Mouse (Mus musculus): ENCODE data around the gene Gm10065. TPM values are rescaled to one million over a fixed set of nuclear protein-coding genes. Genes with fewer than 3 reads are reported as not detected.
"Not testable (repeated sequence)": the region's sequence is repeated elsewhere in the genome, so short reads cannot be mapped to it uniquely, and the experiment has no call there.

Gene Gm10065
- not detected in 2 replicates for polyA plus RNA-seq (2015; fragmentation: Nextera tagmentation; extraction: Ambion mirVana)

- H3K4me2 ChIP-seq, result peak within 1 kb of the TSS; percentile 71
- ATAC-seq (replicated peaks; ENCODE audit: low FRiP score), result peak; percentile 93
- not testable (repeated sequence) for H3K27me3 ChIP-seq; H3K4me1 ChIP-seq; H3K36me3 ChIP-seq; H3K9me3 ChIP-seq (replicated peaks)
- H3K4me3 ChIP-seq (replicated peaks), result peak within 1 kb of the TSS; percentile 63
- peak within 1 kb of the TSS; percentile 52 for H3K9ac ChIP-seq
- H3K27ac ChIP-seq, result peak within 1 kb of the TSS; percentile 86
- WGBS, result 2% methylated on average over 31 of the region's 31 CpGs
These were observed at the start of gene Gm10065, which contains the start of gene Zkscan4 for GRCm38 (mm10) chr13:21478759-21479670. Gene Gm10065, minus strand, starts transcription at chr13:21479441. Gene Zkscan4, plus strand, starts transcription at chr13:21478907.

DNA sequence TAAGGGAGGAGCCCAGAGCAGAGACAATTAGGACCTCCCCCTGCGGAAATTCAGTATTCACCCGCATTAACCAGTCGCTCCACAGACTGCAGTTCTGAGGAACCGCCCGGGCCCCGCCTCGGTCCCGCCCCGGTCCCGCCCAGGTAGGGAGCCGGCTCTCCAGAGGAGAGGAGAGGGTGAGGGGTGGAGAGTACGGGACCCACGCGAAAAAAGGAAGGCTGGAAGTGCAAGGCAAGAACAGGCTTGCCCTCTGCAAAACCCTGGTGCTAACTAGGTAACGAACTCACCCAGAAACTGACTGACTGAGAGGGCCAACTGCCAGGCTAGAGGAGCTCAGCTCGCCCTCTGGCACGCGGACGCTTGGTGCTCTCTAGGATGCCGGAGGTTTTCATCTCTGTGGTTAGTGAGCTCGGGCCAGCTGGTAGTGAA, 27.0 kb upstream of the Gm10065 start:
- H3K9ac ChIP-seq, result peak overlapping the region; percentile 52
- no peaks in the 10 kb centered on the region for H3K27me3 ChIP-seq
- H3K27ac ChIP-seq, result peak overlapping the region; percentile 88
- ATAC-seq (replicated peaks; ENCODE audit: low FRiP score), result peak; percentile 100
- 0 out of 2 replicates have a peak, but pooled peaks cover 4% of the 10 kb centered on the region for H3K4me1 ChIP-seq
- no peaks in the 10 kb centered on the region for H3K9me3 ChIP-seq (replicated peaks)
- WGBS, result under 1% methylated on average over 21 of the region's 21 CpGs
- H3K4me2 ChIP-seq, result peak overlapping the region; percentile 66
- H3K4me3 ChIP-seq (replicated peaks), result peak overlapping the region; percentile 60
- H3K36me3 ChIP-seq, result no peaks in the 10 kb centered on the region

GRCm38 (mm10) chr13:21502296-21502695, 23.1 kb upstream of the Gm10065 start:
- 89% methylated on average over 5 of the region's 5 CpGs for WGBS
- Histone ChIP-seq H3K9me3 (replicated peaks) (no peaks in the 10 kb centered on the region), H3K36me3 (no peaks in the 10 kb centered on the region), H3K4me1 (0 out of 2 replicates have a peak, but pooled peaks cover 4% of the 10 kb centered on the region), H3K27ac (no peak overlapping the region), H3K9ac (no peak overlapping the region), H3K27me3 (no peaks in the 10 kb centered on the region), H3K4me2 (no peak overlapping the region), H3K4me3 (replicated peaks) (no peak overlapping the region)
- no peak for ATAC-seq (replicated peaks; ENCODE audit: low FRiP score)

- ATAC-seq (replicated peaks; ENCODE audit: low FRiP score); H3K27me3 ChIP-seq; H3K9me3 ChIP-seq (replicated peaks); H3K27ac ChIP-seq; H3K4me1 ChIP-seq; H3K9ac ChIP-seq; H3K4me2 ChIP-seq; H3K4me3 ChIP-seq (replicated peaks); H3K36me3 ChIP-seq: not testable (repeated sequence)
- WGBS, result 93% methylated on average over 17 of the region's 17 CpGs
These were observed 21.9 kb upstream of the Gm10065 start, which contains the start of gene Gm11273 for GRCm38 (mm10) chr13:21501182-21501581. Gene Gm11273, minus strand, starts transcription at chr13:21501418.

- Histone ChIP-seq H3K9ac (no peak within 1 kb of the TSS), H3K27ac (no peak within 1 kb of the TSS), H3K4me1 (no peaks in the 10 kb centered on the region), H3K4me3 (replicated peaks) (no peak within 1 kb of the TSS), H3K4me2 (no peak within 1 kb of the TSS), H3K9me3 (replicated peaks) (no peaks in the 10 kb centered on the region), H3K27me3 (no peaks in the 10 kb centered on the region), H3K36me3 (no peaks in the 10 kb centered on the region)
- 94% methylated on average over 21 of the region's 21 CpGs for WGBS
- ATAC-seq (replicated peaks; ENCODE audit: low FRiP score), result no peak
These were observed 15.8 kb upstream of the Gm10065 start, which contains the start of gene AK157302 for GRCm38 (mm10) chr13:21495080-21495479. Gene AK157302, plus strand, starts transcription at chr13:21495223.

DNA sequence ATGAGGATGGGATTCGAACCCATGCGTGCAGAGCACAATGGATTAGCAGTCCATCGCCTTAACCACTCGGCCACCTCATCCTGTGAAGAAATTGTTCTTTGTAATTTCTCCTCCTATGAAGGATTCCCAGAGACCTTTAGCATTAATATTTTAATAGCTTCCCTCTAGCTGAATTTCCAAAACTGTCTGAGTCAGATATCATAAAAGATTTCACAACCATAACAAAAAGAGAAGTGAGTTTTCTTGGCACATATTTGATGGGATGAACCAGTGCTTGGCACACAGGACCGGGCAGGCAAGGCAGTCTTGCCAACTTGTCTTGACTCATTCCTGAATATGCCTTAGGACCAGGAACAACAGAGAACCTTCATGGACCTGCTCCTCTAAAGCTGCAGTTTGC, 13.6 kb upstream of the Gm10065 start:
- Histone ChIP-seq H3K27ac (no peak overlapping the region), H3K9ac (no peak overlapping the region), H3K4me1 (no peaks in the 10 kb centered on the region), H3K36me3 (no peaks in the 10 kb centered on the region), H3K27me3 (no peaks in the 10 kb centered on the region), H3K9me3 (replicated peaks) (no peaks in the 10 kb centered on the region), H3K4me2 (no peak overlapping the region), H3K4me3 (replicated peaks) (no peak overlapping the region)
- 87% methylated on average over 5 of the region's 5 CpGs for WGBS
- no peak for ATAC-seq (replicated peaks; ENCODE audit: low FRiP score)

DNA sequence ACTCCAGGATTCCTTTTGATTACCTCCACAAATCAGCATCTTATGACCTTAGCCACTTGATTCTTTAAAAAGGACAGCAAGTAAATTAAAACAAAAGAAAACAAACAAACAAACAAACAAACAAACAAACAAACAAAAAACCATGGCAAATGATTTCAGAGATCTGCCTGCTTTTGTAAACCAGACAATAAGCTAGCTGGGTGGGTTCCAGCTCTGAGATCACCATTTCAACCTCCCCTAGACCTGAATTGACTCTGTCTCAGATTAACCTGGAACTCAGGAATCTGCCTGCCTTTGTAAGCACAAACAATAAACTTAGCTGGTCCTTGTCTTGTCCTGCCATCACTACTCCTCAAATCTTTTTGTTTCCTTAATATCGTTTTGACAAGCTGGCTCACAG, 7.6 kb upstream of the Gm10065 start:
- H3K9me3 ChIP-seq (replicated peaks), result no peaks in the 10 kb centered on the region
- no peak overlapping the region for H3K9ac ChIP-seq
- ATAC-seq (replicated peaks; ENCODE audit: low FRiP score), result no peak
- 90% methylated on average over 1 of the region's 1 CpGs for WGBS
- no peak overlapping the region for H3K4me2 ChIP-seq
- no peak overlapping the region for H3K4me3 ChIP-seq (replicated peaks)
- H3K27ac ChIP-seq, result no peak overlapping the region
- H3K36me3 ChIP-seq, result peaks cover 16% of the 10 kb centered on the region
- no peaks in the 10 kb centered on the region for H3K4me1 ChIP-seq
- no peaks in the 10 kb centered on the region for H3K27me3 ChIP-seq

DNA sequence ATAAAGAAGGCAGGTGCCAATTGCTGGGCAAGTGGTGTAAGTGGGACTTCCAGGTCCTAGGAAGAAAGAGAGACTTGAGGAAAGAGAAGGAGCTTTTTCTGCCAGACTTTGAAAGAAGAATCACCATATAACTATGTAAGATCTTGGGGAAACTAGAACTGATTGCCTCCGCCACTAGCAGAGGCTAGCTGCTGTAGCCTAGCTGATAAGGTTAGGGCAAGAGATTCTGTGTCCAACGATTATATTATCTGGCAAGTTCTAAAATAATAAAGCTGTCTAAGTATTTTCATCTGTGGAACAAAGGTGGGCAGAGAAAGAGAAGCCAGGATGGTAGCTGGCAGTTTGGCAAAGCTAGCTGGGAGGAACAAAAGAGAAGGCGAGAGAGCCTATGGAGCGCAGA, 6.8 kb downstream of the Gm10065 start:
- H3K9me3 ChIP-seq (replicated peaks), result no peaks in the 10 kb centered on the region
- no peak overlapping the region for H3K27ac ChIP-seq
- H3K9ac ChIP-seq, result no peak overlapping the region
- H3K27me3 ChIP-seq, result peaks cover 23% of the 10 kb centered on the region
- H3K4me3 ChIP-seq (replicated peaks), result no peak overlapping the region
- WGBS, result 38% methylated on average over 4 of the region's 4 CpGs
- no peak overlapping the region for H3K4me2 ChIP-seq
- H3K4me1 ChIP-seq, result peaks cover 4% of the 10 kb centered on the region; the same call in 1 of the 2 replicates
- ATAC-seq (replicated peaks; ENCODE audit: low FRiP score), result no peak
- no peaks in the 10 kb centered on the region for H3K36me3 ChIP-seq

DNA sequence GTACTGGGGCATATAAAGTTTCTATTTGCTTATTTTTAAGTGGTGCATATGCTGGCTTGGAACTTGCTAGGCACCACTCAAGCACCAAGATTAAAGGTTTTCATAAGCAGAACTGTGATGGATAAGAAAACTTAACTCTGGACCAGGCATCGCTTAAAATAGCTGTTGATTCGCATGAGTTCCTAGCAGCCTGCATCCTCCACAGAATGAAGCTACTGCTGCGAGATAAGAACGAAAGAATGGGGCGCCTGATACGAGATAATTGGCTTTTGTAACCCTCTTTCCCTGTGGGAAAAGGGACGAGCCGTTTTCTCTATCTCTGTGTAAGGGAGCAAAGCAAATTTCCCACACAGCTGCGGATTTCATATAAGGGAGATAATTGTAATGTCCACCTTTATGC, 10.1 kb downstream of the Gm10065 start:
- H3K27me3 ChIP-seq, result peaks cover 29% of the 10 kb centered on the region
- H3K4me1 ChIP-seq, result peaks cover 4% of the 10 kb centered on the region; the same call in 1 of the 2 replicates
- 39% methylated on average over 9 of the region's 9 CpGs for WGBS
- no peak overlapping the region for H3K27ac ChIP-seq
- no peaks in the 10 kb centered on the region for H3K9me3 ChIP-seq (replicated peaks)
- peak overlapping the region; percentile 93 for H3K4me2 ChIP-seq
- H3K9ac ChIP-seq, result no peak overlapping the region
- no peaks in the 10 kb centered on the region for H3K36me3 ChIP-seq
- H3K4me3 ChIP-seq (replicated peaks), result peak overlapping the region; percentile 64; the same call in 1 of the 2 replicates
- ATAC-seq (replicated peaks; ENCODE audit: low FRiP score), result no peak

- WGBS, result under 1% methylated on average over 54 of the region's 54 CpGs
- peak; percentile 99 for ATAC-seq (replicated peaks; ENCODE audit: low FRiP score)
- Histone ChIP-seq H3K9me3 (replicated peaks) (no peaks in the 10 kb centered on the region), H3K36me3 (no peaks in the 10 kb centered on the region), H3K4me2 (peak within 1 kb of the TSS; percentile 93), H3K4me3 (replicated peaks) (peak within 1 kb of the TSS; percentile 64), H3K27me3 (peaks cover 29% of the 10 kb centered on the region), H3K27ac (0 out of 2 replicates have a peak within 1 kb of the TSS, but pooled peaks have one; percentile 20), H3K4me1 (peaks cover 4% of the 10 kb centered on the region; the same call in 1 of the 2 replicates), H3K9ac (peak within 1 kb of the TSS; percentile 63)
These were observed 10.9 kb downstream of the Gm10065 start, which contains the start of gene Nkapl for GRCm38 (mm10) chr13:21468061-21469019. Gene Nkapl, minus strand, starts transcription at chr13:21468509.

DNA sequence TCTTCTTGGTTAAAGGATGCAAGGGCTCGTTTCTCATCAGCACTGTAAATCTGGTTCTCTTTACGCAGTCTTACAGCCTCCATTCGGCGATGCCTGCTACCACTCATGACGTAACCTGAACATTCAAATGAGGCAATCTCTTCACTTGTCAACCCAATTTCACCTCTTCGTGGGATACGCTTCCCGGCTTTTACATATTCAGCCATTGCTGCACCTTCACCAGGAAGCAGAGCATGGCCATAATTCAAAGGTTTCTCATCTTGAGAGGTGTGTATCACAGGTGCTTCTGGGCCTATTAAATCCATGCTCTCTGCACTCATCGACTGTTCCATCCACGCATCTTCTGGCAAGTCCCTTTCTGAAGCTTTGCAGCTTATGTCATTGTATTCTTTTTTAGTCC, 11.9 kb downstream of the Gm10065 start:
- Histone ChIP-seq H3K4me1 (peaks cover 4% of the 10 kb centered on the region; the same call in 1 of the 2 replicates), H3K27me3 (peaks cover 29% of the 10 kb centered on the region), H3K4me3 (replicated peaks) (no peak overlapping the region), H3K9ac (no peak overlapping the region), H3K36me3 (no peaks in the 10 kb centered on the region), H3K4me2 (no peak overlapping the region), H3K27ac (no peak overlapping the region), H3K9me3 (replicated peaks) (no peaks in the 10 kb centered on the region)
- 82% methylated on average over 10 of the region's 10 CpGs for WGBS
- no peak for ATAC-seq (replicated peaks; ENCODE audit: low FRiP score)

Measured in kidney, embryonic 15.5 days (tissue).